Mouse (Mus musculus): ENCODE measurements around the gene Klf11. TPM values are rescaled to one million over a fixed set of nuclear protein-coding genes. Genes with fewer than 3 reads are reported as not detected.
A peak's percentile ranks its signal among the peaks of the same experiment; 100 is the strongest.

Gene Klf11
- polyA plus RNA-seq, 1 experiment from 2014 or later: 8.7 TPM

DNA sequence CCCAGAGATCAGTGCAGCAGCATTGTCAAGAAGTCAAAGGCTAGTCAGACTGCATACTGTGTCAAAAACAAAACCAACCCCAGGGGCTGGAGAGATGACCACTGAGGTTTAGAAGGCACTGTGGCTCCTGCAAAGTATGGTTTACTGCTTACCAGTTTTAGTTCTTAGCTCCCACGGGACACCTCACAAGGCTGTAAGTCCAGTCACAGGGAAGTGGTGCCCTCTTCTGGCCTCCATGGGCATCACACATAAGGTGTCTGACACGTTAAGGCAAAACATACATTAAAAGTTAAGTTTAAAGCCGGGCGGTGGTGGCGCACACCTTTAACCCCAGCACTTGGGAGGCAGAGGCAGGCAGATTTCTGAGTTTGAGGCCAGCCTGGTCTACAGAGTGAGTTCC lies 59.6 kb downstream of the Klf11 start:
- WGBS: 76% methylated on average over 5 of the region's 5 CpGs
- Histone ChIP-seq H3K27me3 (replicated peaks; ENCODE audit: control insufficient read depth, insufficient read depth, low read length) (no peaks in the 10 kb centered on the region), H3K4me2 (peak overlapping the region; percentile 91), H3K9me3 (ENCODE audit: control insufficient read depth, low read length) (no peaks in the 10 kb centered on the region), H3K4me1 (replicated peaks; ENCODE audit: control insufficient read depth, insufficient read depth, low read length) (peaks cover 40% of the 10 kb centered on the region), H3K27ac (ENCODE audit: low read depth, low read length) (peak overlapping the region; percentile 49; the same call in 1 of the 2 replicates), H3K36me3 (ENCODE audit: control insufficient read depth, insufficient read depth, low read length) (peaks cover 28% of the 10 kb centered on the region), H3K4me3 (ENCODE audit: low read depth, low read length) (peak overlapping the region; percentile 96), H3K9ac (ENCODE audit: low read depth, low read length) (peak overlapping the region; percentile 98; the same call in 1 of the 2 replicates)
- ATAC-seq (replicated peaks; ENCODE audit: low FRiP score) (no peak), DNase-seq (ENCODE audit: low spot score) (no peak)

Other genes starting within 250 kb of the Klf11 start
- 23.2 and 23.7 TPM in 2 replicates for gene Taf1b, start 152.9 kb upstream of the Klf11 start, polyA plus RNA-seq (2014; fragmentation: Nextera tagmentation; extraction: Ambion mirVana)
- 0.36 and 0.42 TPM in 2 replicates for gene Grhl1, start 79.0 kb upstream of the Klf11 start, polyA plus RNA-seq (2014; fragmentation: Nextera tagmentation; extraction: Ambion mirVana)
- 0.49 and 1.1 TPM in 2 replicates for gene Cys1, start 30.5 kb downstream of the Klf11 start, polyA plus RNA-seq (2014; fragmentation: Nextera tagmentation; extraction: Ambion mirVana)
- gene Rrm2, start 57.0 kb downstream of the Klf11 start, polyA plus RNA-seq (2014; fragmentation: Nextera tagmentation; extraction: Ambion mirVana): 422 and 475 TPM in 2 replicates
- gene Mboat2, start 179.6 kb downstream of the Klf11 start, polyA plus RNA-seq (2014; fragmentation: Nextera tagmentation; extraction: Ambion mirVana): 16.0 and 18.1 TPM in 2 replicates